Mouse (Mus musculus) midbrain, postnatal 0 days (tissue): ENCODE data around the gene Zfp526. TPM values are rescaled to one million over a fixed set of nuclear protein-coding genes. Genes with fewer than 3 reads are reported as not detected.
A peak's percentile ranks its signal among the peaks of the same experiment; 100 is the strongest.

ENCODE experiments used
- ATAC-seq: fragments of 200-750 bp; cut with Nextera tagmentation; 2 replicates; pipeline ENCODE4 v1.8.0; 2017; ENCODE audit warnings: moderate number of reproducible peaks, mild to moderate bottlenecking, moderate TSS enrichment, moderate library complexity; ENCODE audit not compliant: low FRiP score
- DNase-seq: peaks from one replicate; pipeline ENCODE4 v3.0.0-alpha.2; 2015; ENCODE audit warnings: low spot score
- H3K27ac ChIP-seq: fragments of 300-500 bp; sonication (generic); 2 replicates; pipeline ENCODE4 v1.5.1; 2014; ENCODE audit warnings: low read depth, mild to moderate bottlenecking, low read length, mixed read lengths
- H3K27me3 ChIP-seq: fragments of 300-500 bp; sonication (generic); 2 replicates; pipeline ENCODE4 v1.6.1; 2014; ENCODE audit warnings: low read length, control low read depth, mixed read lengths; ENCODE audit not compliant: insufficient read depth
- H3K36me3 ChIP-seq: fragments of 300-500 bp; sonication (generic); 2 replicates; pipeline ENCODE4 v1.6.1; 2014; ENCODE audit warnings: low read length, control low read depth, mixed read lengths; ENCODE audit not compliant: insufficient read depth
- H3K4me1 ChIP-seq: fragments of 300-500 bp; sonication (generic); 2 replicates; pipeline ENCODE4 v1.6.1; 2014; ENCODE audit warnings: mild to moderate bottlenecking, control low read depth, antibody characterized with exemption, low read length, mixed read lengths; ENCODE audit not compliant: insufficient read depth
- H3K4me2 ChIP-seq: fragments of 300-500 bp; sonication (generic); 2 replicates; pipeline ENCODE4 v1.6.1; 2014; ENCODE audit warnings: low read depth, mild to moderate bottlenecking, low read length, mixed read lengths; ENCODE audit not compliant: poor library complexity, severe bottlenecking
- H3K4me3 ChIP-seq: fragments of 300-500 bp; sonication (generic); 2 replicates; pipeline ENCODE4 v1.5.1; 2014; ENCODE audit warnings: low read depth, mild to moderate bottlenecking, low read length, moderate library complexity
- H3K9ac ChIP-seq: fragments of 300-500 bp; sonication (generic); replicated peaks from 2 replicates; pipeline ENCODE4 v1.6.1; 2014; ENCODE audit warnings: mild to moderate bottlenecking, low read length, moderate library complexity, mixed read lengths; ENCODE audit not compliant: poor library complexity, severe bottlenecking
- H3K9me3 ChIP-seq: fragments of 300-500 bp; sonication (generic); 2 replicates; pipeline ENCODE4 v1.6.1; 2016; ENCODE audit warnings: low read length, control low read depth
- CTCF ChIP-seq: IDR thresholded peaks from 2 replicates; pipeline ENCODE4 v1.5.1; 2016; ENCODE audit warnings: antibody characterized with exemption, mild to moderate bottlenecking
- WGBS: fragments of 180-500 bp; shearing (Covaris S2); extraction: QIAGEN DNeasy Blood & Tissue Kit; methylation state at CpG from one replicate; pipeline ENCODE4 v1.1.7; 2014; 5-methylcytosine and 5-hydroxymethylcytosine counted together
- polyA plus RNA-seq: library from polyadenylated mRNA; unstranded; fragments of >200 nt; fragmentation: Nextera tagmentation; extraction: Ambion mirVana; gene quantifications from 2 replicates; pipeline ENCODE4 v1.2.1, GENCODE M21; 2015
- total RNA-seq: library from RNA; depleted of rRNA; stranded (reverse); fragments of >200 nt; gene quantifications from 2 replicates; pipeline ENCODE4 v1.2.3, GENCODE M21; 2014

Zfp526 gene
- total and polyA plus RNA-seq, 2 experiments from 2014 or later: 0.94 to 9.5 TPM

DNA sequence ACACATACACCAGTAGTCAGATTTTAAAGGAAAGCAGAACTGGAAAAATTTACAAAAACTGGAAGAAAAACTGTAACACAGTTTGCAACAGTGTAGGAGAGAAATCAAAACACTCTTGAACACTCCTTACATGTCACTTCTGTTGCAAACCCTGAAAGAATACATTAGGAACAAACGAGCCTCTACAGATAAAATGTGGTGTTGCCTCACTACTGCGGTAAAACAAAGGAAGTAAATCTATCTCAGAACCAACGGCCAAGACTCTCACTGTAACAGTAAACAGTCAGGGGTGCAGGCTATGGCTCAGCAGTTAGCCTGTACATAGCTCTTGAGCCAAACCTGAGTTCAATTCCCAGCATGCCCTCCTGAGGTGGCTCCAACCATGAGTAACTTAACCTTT, 8.1 kb upstream of the Zfp526 start:
- H3K27ac ChIP-seq: no peak overlapping the region
- H3K4me3 ChIP-seq: no peak overlapping the region
- no peaks in the 10 kb centered on the region for H3K4me1 ChIP-seq
- peaks cover 36% of the 10 kb centered on the region for H3K36me3 ChIP-seq
- 86% methylated on average over 3 of the region's 3 CpGs for WGBS
- no peak overlapping the region for H3K9ac ChIP-seq
- no peak for TF ChIP-seq CTCF
- no peak for ATAC-seq
- no peak overlapping the region for H3K4me2 ChIP-seq
- H3K27me3 ChIP-seq: no peaks in the 10 kb centered on the region
- DNase-seq: no peak
- no peaks in the 10 kb centered on the region for H3K9me3 ChIP-seq

GRCm38 (mm10) chr7:25214172-25214571, 7.1 kb upstream of the Zfp526 start:
- no peak overlapping the region for H3K4me3 ChIP-seq
- no peak overlapping the region for H3K27ac ChIP-seq
- H3K9me3 ChIP-seq: no peaks in the 10 kb centered on the region
- 98% methylated on average over 2 of the region's 2 CpGs for WGBS
- DNase-seq (no peak), ATAC-seq (no peak)
- H3K4me2 ChIP-seq: no peak overlapping the region
- H3K9ac ChIP-seq: no peak overlapping the region
- no peaks in the 10 kb centered on the region for H3K4me1 ChIP-seq
- peaks cover 26% of the 10 kb centered on the region for H3K36me3 ChIP-seq
- TF ChIP-seq CTCF: no peak
- no peaks in the 10 kb centered on the region for H3K27me3 ChIP-seq

DNA sequence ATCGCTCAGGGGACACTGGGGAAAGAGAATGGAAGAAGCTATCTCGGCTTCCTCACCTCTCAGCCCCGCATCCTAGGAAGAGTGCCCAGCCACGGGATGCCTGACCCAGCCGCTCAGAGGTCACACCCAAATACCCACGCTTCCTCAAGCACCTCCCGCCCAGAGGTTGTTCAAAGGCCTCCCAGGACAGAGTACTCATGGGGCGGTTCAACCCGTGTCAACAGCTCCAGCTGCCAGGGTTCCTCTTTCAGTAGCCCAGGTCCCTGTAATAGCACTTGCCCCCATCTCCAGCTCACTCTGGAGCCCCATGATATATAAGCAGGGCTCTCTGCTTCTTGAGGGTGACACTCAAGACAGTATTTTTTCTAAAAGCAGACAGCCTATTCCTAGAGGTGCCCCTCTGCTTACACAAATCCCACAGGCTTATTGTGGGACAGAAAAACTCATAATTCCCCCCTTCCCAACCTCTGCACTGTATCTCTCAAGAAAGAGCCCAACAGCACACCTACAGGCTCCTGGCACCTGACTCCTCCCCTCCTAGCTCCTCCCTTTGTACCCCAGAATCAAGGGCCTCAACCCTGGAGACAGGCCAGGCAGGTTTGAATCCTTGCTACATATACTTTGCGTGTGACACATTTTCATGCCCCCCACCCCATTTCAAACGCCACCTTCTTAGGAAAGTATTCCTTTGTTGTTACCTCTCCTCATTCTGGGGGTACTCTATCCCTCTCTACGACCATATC, 3.4 kb upstream of the Zfp526 start:
- no peak overlapping the region for H3K4me3 ChIP-seq
- peaks cover 10% of the 10 kb centered on the region for H3K4me1 ChIP-seq
- 75% methylated on average over 12 of the region's 12 CpGs for WGBS
- no peak overlapping the region; the same call in 1 of the 2 replicates for H3K4me2 ChIP-seq
- no peaks in the 10 kb centered on the region for H3K9me3 ChIP-seq
- no peak overlapping the region for H3K27ac ChIP-seq
- TF ChIP-seq CTCF: no peak
- H3K9ac ChIP-seq: 0 out of 2 replicates have a peak overlapping the region, but pooled peaks have one; percentile 8
- ATAC-seq: no peak
- no peak for DNase-seq
- peaks cover 6% of the 10 kb centered on the region for H3K36me3 ChIP-seq
- H3K27me3 ChIP-seq: no peaks in the 10 kb centered on the region

DNA sequence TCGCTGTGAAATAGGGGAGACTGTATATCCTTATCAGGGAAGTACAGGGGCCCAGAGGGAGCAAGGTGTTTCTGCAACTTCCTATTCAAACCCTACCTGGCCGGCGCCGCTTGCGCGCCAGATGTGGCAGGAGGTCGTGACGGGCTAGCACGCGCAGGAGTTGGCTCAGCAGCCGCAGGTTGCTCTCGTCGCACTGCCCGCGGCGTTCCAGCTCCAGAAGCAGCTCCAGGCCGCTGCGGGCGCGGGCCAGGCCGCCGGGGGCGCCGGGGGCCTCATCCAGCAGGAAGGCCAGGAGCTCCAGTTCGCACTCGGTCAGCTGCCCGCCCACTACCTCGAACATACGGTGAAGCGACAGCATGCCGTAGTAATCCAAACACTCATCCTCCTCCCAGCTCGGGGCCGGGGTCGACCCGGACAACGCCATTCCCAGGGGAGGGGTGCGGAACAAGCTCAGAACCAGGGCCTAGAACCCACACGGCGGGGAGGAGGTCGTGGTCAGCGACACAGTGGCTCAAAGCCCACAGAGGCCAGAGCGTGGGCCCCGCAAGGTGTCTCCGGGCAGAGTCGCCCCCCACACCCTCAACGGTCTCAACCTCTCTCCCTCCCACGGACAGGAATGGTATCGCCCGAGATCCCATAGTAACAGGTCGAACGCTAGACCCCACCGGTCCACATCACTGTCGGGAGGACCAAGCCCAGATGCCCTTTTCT, 2.4 kb upstream of the Zfp526 start:
- 1% methylated on average over 53 of the region's 53 CpGs for WGBS
- Histone ChIP-seq H3K36me3 (peaks cover 8% of the 10 kb centered on the region), H3K4me2 (peak overlapping the region; percentile 89), H3K4me3 (peak overlapping the region; percentile 75), H3K9me3 (no peaks in the 10 kb centered on the region), H3K9ac (peak overlapping the region; percentile 86), H3K4me1 (peaks cover 10% of the 10 kb centered on the region), H3K27ac (peak overlapping the region; percentile 78), H3K27me3 (no peaks in the 10 kb centered on the region)
- TF ChIP-seq CTCF: 0 out of 2 replicates have a peak, but pooled peaks have one; percentile 6
- ATAC-seq (peak; percentile 41; the same call in 1 of the 2 replicates), DNase-seq (peak; percentile 62)

DNA sequence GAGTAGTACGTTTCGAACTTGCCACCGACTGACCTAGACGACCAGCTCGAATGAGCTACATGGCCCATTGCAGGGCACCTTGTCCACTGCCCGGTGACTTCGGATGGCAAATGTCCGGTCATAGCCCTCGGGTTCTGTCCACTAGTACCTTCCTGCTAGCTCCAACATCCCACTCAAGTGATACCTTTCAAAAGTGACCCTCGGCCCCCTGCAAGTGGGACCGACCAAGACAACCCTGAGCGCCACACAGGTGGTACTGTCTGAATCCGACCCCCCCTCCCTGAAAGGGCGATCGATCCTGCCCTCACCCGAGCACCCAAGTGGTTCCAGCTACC, 1.8 kb upstream of the Zfp526 start:
- Histone ChIP-seq H3K27me3 (no peaks in the 10 kb centered on the region), H3K4me1 (peaks cover 10% of the 10 kb centered on the region), H3K36me3 (peaks cover 11% of the 10 kb centered on the region), H3K27ac (peak overlapping the region; percentile 78), H3K4me2 (peak overlapping the region; percentile 89), H3K9ac (peak overlapping the region; percentile 86), H3K9me3 (no peaks in the 10 kb centered on the region), H3K4me3 (peak overlapping the region; percentile 75)
- under 1% methylated on average over 16 of the region's 16 CpGs for WGBS
- ATAC-seq (peak; percentile 32), DNase-seq (no peak)
- TF ChIP-seq CTCF: no peak
